Mouse (Mus musculus) E14TG2a.4 (cell line): ENCODE measurements around the gene Eva1a.

Experiments used
- CTCF ChIP-seq: conservative IDR thresholded peaks from 2 replicates; pipeline ENCODE4 v1.5.1; 2014; ENCODE audit warnings: low read length
- NANOG ChIP-seq: IDR thresholded peaks from 2 replicates; pipeline ENCODE4 v1.6.1; 2014; ENCODE audit warnings: borderline replicate concordance, low read length, mixed read lengths
- POU5F1 ChIP-seq: IDR thresholded peaks from 2 replicates; pipeline ENCODE4 v1.6.1; 2014; ENCODE audit warnings: low read length, borderline replicate concordance

DNA sequence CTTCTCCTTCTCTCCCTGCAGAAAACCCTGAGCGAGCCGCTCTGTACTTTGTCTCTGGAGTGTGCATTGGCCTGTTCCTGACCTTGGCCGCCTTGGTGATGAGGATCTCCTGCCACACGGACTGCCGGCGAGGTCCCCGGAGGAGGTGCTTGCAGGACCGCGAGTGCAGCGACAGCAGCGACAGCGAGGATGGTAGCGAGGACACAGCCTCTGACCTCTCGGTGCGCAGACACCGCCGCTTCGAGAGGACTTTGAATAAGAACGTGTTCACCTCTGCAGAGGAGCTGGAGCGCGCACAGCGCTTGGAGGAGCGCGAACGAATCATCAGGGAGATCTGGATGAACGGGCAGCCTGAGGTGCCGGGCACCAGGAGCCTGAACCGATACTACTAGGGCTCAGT, 50.9 kb downstream of the Eva1a start:
- TF ChIP-seq CTCF: no peak
- no peak for TF ChIP-seq POU5F1
- no peak for TF ChIP-seq NANOG
